Mouse (Mus musculus): ENCODE measurements around the gene Clca3b. TPM values are rescaled to one million over a fixed set of nuclear protein-coding genes. Genes with fewer than 3 reads are reported as not detected.
"Not testable (repeated sequence)": the region's sequence is repeated elsewhere in the genome, so short reads cannot be mapped to it uniquely, and the experiment has no call there.

Gene Clca3b
- polyA plus RNA-seq, 1 experiment: not detected

DNA sequence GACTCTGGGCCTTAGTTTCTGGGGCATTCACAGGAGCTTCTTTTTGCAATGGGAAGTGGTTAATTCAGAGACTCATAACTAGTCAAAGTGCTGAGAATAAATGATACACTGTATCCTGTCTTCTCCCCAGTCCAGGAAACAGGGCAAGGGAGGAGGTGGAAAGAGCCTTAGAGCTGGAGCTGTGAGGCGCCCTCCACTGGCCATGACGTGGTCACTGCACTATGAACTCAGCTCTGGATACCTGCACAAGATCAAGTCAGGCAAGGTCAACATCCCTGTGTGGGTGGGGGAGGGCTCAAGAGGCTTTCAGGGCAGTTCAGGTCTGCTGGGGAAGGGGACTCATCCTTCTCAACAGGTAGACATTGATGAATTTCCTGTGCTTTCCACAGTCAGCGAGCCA lies 37.3 kb downstream of the Clca3b start:
- Histone ChIP-seq H3K27ac (ENCODE audit: insufficient read depth, low read depth, low read length) (no peak overlapping the region), H3K4me3 (ENCODE audit: insufficient read depth, low read length) (no peak overlapping the region), H3K4me1 (ENCODE audit: control insufficient read depth, insufficient read depth, low read length) (no peaks in the 10 kb centered on the region)
- TF ChIP-seq POLR2A (IDR thresholded peaks at IDR 0.05; ENCODE audit: borderline replicate concordance, low read depth, low read length) (no peak), CTCF (IDR thresholded peaks at IDR 0.05; ENCODE audit: low read depth, low read length) (no peak)

DNA sequence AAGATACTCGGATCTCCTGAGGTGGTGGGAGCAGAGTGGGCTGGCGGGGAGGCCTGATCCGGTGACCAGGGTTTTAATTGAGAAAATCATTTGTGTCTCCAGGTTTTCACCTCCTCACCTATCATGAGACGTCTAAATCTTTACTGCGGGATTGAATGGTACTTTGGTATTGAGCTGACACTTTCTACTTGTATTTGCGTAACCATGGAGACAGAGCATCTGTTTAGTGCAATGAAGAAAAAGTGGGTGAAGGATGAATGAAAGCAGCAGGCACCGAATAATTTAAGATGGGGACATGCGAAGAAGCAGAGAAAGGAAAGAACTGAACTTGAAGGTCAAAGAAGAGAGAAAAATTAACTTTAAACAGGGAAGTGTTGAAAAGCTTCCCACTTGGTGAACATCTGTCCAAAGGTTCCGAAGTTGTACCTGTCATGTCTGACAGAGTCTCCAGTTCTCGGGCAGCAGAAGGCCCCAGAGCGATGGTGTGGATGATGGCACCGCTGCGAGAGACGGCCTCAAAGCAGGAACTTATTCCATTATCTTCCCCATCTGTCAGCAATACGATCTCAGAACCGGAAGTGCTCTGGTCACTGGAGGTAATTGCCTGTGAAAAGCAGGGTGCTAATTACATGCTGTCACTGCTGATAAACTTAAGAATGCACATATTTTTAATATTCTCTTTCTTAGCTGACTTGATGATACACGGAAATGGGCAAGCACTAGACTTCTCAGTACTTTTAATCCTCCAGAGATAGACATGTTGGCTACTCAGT lies 40.8 kb downstream of the Clca3b start:
- not testable (repeated sequence) for H3K4me3 ChIP-seq (ENCODE audit: insufficient read depth, low read length); H3K4me1 ChIP-seq (ENCODE audit: control insufficient read depth, insufficient read depth, low read length); H3K27ac ChIP-seq (ENCODE audit: insufficient read depth, low read depth, low read length)

DNA sequence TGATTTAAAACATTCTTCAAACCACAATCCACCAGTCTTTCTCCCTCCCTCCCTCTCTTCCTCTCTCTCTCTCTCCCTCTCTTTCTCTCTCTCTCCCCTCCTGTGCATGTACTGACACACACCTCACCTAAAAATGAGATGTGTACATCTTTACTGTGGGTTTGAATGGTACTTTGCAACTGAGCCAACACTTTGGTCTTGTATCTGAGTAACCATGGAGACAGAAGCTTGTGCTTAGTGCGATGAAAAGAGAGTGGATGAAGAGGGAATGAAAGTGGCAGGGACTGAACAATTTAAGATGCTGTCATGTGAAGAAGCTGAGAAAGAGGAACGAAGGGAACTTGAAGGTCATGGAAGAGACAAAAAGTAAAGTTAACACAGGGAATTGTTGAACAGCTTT lies 42.5 kb downstream of the Clca3b start:
- not testable (repeated sequence) for H3K4me3 ChIP-seq (ENCODE audit: insufficient read depth, low read length); H3K27ac ChIP-seq (ENCODE audit: insufficient read depth, low read depth, low read length)

DNA sequence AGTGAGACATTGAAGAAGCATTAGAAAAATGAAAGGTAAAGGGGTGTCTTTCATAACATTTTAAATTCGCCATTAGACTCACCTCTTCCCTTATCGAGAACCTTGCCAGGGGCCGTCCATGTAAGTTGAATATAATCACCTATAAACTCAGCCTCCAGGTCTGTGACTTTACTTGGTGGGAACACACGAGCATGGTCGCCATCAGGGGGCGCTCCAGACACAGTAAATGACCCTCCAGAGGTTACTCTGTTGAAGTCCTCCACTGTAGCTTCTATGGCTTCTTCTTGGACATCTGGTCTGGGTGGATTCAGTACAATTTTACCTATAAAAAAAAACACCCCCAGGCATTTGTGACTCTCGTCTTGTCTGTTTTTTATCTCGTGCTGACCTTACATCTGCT lies 47.3 kb downstream of the Clca3b start:
- no peaks in the 10 kb centered on the region for H3K4me1 ChIP-seq (ENCODE audit: control insufficient read depth, insufficient read depth, low read length)
- H3K4me3 ChIP-seq (ENCODE audit: insufficient read depth, low read length): no peak overlapping the region
- TF ChIP-seq CTCF (IDR thresholded peaks at IDR 0.05; ENCODE audit: low read depth, low read length) (peak; percentile 55), POLR2A (IDR thresholded peaks at IDR 0.05; ENCODE audit: borderline replicate concordance, low read depth, low read length) (no peak)
- no peak overlapping the region for H3K27ac ChIP-seq (ENCODE audit: insufficient read depth, low read depth, low read length)

More for the DNA sequence above, 42.5 kb downstream of the Clca3b start:
- H3K4me1 ChIP-seq (ENCODE audit: control insufficient read depth, insufficient read depth, low read length): not testable (repeated sequence)

DNA sequence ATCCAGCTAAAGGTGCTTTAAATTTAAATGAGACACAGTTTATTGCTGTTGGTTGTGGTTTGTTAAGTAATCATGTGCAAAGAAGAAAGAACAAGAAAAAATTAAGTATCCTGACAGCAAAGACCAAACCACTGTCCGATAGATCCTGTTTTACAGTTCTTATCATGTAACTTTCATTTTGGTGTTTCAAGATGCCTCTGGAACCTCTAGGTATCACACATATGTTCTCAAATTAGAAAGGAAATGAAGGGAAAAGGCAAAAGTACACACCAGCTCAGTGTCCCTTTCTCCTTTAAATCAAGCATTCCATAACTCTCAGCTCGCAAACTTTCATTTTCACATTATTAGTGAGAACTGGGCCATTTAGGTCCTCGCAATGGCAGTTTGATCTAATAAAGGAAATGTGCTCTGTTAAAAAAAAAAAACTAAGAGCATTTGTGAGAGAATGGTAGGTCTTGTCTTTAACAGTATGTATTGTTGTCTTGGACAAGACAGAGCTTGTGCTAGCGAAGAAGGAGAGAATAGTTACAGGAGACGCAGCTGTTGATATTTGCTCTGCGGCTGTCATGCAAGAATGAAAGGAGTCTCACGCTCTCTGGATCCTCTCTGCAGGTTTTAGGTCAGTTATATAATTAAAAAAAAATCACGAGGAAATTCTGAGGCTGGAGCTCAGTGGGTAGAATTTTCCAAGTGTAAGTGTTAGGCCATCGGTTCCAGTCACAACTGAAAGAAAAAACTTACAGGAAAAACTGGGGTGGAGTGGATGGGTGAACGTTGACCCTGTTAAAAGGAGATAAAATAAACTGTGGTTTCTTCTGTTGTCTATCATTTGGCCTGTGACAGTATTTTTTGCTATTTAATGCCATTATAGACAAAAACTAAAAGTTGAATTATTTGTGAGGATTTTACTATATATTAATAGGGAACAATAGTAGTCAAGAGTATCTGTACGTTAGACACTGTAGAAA lies 63.7 kb downstream of the Clca3b start:
- H3K27ac ChIP-seq (ENCODE audit: insufficient read depth, low read depth, low read length): no peak overlapping the region
- H3K4me3 ChIP-seq (ENCODE audit: insufficient read depth, low read length): no peak overlapping the region
- no peaks in the 10 kb centered on the region for H3K4me1 ChIP-seq (ENCODE audit: control insufficient read depth, insufficient read depth, low read length)
- TF ChIP-seq POLR2A (IDR thresholded peaks at IDR 0.05; ENCODE audit: borderline replicate concordance, low read depth, low read length): no peak

Other genes with a start within 250 kb of the Clca3b start
- gene Sh3glb1, start 129.0 kb downstream of the Clca3b start, polyA plus RNA-seq (2012; ENCODE audit: insufficient read depth, insufficient read length, missing spikeins): 346 and 350 TPM in 2 replicates
- gene Clca3a1, start 88.4 kb downstream of the Clca3b start, polyA plus RNA-seq (2012; ENCODE audit: insufficient read depth, insufficient read length, missing spikeins): not detected in 2 replicates
- gene Clca3a2, start 29.9 kb downstream of the Clca3b start, polyA plus RNA-seq (2012; ENCODE audit: insufficient read depth, insufficient read length, missing spikeins): not detected in 2 replicates
- not detected in 2 replicates for gene Clca4b, start 83.2 kb upstream of the Clca3b start, polyA plus RNA-seq (2012; ENCODE audit: insufficient read depth, insufficient read length, missing spikeins)
- not detected in 2 replicates for gene Clca4a, start 125.7 kb upstream of the Clca3b start, polyA plus RNA-seq (2012; ENCODE audit: insufficient read depth, insufficient read length, missing spikeins)
- not detected in 2 replicates for gene Clca1, start 183.4 kb upstream of the Clca3b start, polyA plus RNA-seq (2012; ENCODE audit: insufficient read depth, insufficient read length, missing spikeins)

Measured in bone marrow macrophage, adult 2 months (primary cell).